8 mouse cellular contexts compared by ENCODE assay signal in genomic region chr10:128744680-128745601, GRCm38 (mm10). TPM values are rescaled to one million over a fixed set of nuclear protein-coding genes. Genes with fewer than 3 reads are reported as not detected.
DNase-seq lines count a peak whose midpoint lies in the region; ATAC-seq and TF ChIP-seq lines count a peak whose summit lies in the region.

TSS of gene Dgka (minus strand) at chr10:128744855.

- no peaks in the 10 kb centered on the region for H3K27me3 ChIP-seq in heart, embryonic 16.5 days (ENCODE audit: control insufficient read depth, insufficient read depth, low read length)
- H3K27me3 ChIP-seq in midbrain, embryonic 12.5 days = peaks cover 53% of the 10 kb centered on the region

- H3K27ac ChIP-seq in left cerebral cortex, adult 2 months = peak within 1 kb of the TSS; percentile 54
- H3K27ac ChIP-seq in heart, embryonic 16.5 days (ENCODE audit: low read length) = peak within 1 kb of the TSS; percentile 55
- no peak within 1 kb of the TSS for H3K27ac ChIP-seq in midbrain, embryonic 12.5 days (replicated peaks)

- DNase-seq in left cerebral cortex, adult 2 months (ENCODE audit: extremely low spot score in 1 of 2, low spot score in 2 of 2) = no peak
- no peak for DNase-seq in left cerebral cortex, postnatal 36 days (ENCODE audit: low spot score in 2 of 2)
- DNase-seq in brain, embryonic 14.5 days (ENCODE audit: low read depth) = peak; percentile 8
- DNase-seq in kidney, postnatal 4 days = peak; percentile 43 to 59
- peak; percentile 85 for DNase-seq in thymus, postnatal 0 days (ENCODE audit: low spot score)
- DNase-seq in urinary bladder, postnatal 4 days (ENCODE audit: low spot score in 2 of 2) = no peak

- H3K4me2 ChIP-seq in heart, embryonic 16.5 days (ENCODE audit: low read depth, low read length) = peak within 1 kb of the TSS; percentile 88
- peak within 1 kb of the TSS; percentile 88 for H3K4me2 ChIP-seq in midbrain, embryonic 12.5 days (replicated peaks)

- intact Hi-C loops in left cerebral cortex, adult 2 months (cut with DNase I) = no loop called here
- intact Hi-C loops in left cerebral cortex, postnatal 36 days (cut with DNase I) = loop anchor here (5.0 kb wide), 1 partner anchor 48 kb away; the partner anchor contains the start of gene Rab5b

- H3K36me3 ChIP-seq in heart, embryonic 16.5 days (ENCODE audit: control insufficient read depth, insufficient read depth) = no peaks in the 10 kb centered on the region
- H3K36me3 ChIP-seq in midbrain, embryonic 12.5 days = no peaks in the 10 kb centered on the region

- TF ChIP-seq POLR2A in brain, embryonic 14.5 days (IDR thresholded peaks at IDR 0.05; ENCODE audit: borderline replicate concordance, extremely low read depth, insufficient read depth, insufficient read length, poor library complexity, severe bottlenecking) = no peak

- WGBS in heart, embryonic 16.5 days = 21% methylated on average over 18 of the region's 18 CpGs
- WGBS in midbrain, embryonic 12.5 days = 26% methylated on average over 18 of the region's 18 CpGs

- peak; percentile 54 for TF ChIP-seq CTCF in left cerebral cortex, adult 2 months (IDR thresholded peaks at IDR 0.05)
- no peak for TF ChIP-seq CTCF in brain, embryonic 14.5 days (IDR thresholded peaks at IDR 0.05; ENCODE audit: borderline replicate concordance, extremely low read depth, insufficient read depth, insufficient read length)

- peaks cover 32% of the 10 kb centered on the region for H3K4me1 ChIP-seq in heart, embryonic 16.5 days (ENCODE audit: control insufficient read depth, insufficient read depth, low read length)
- peaks cover 25% of the 10 kb centered on the region for H3K4me1 ChIP-seq in midbrain, embryonic 12.5 days

- peak within 1 kb of the TSS; percentile 80 for H3K9ac ChIP-seq in heart, embryonic 16.5 days (ENCODE audit: low read length)
- peak within 1 kb of the TSS; percentile 61 for H3K9ac ChIP-seq in midbrain, embryonic 12.5 days (replicated peaks)

- H3K9me3 ChIP-seq in heart, embryonic 16.5 days (replicated peaks; ENCODE audit: control insufficient read depth, low read length) = no peaks in the 10 kb centered on the region
- H3K9me3 ChIP-seq in midbrain, embryonic 12.5 days = no peaks in the 10 kb centered on the region

- ATAC-seq in heart, embryonic 16.5 days (replicated peaks; ENCODE audit: extremely low read depth, insufficient read depth, low FRiP score) = no peak
- ATAC-seq in midbrain, embryonic 12.5 days (ENCODE audit: low FRiP score, low read depth) = no peak

- H3K4me3 ChIP-seq in left cerebral cortex, adult 2 months = peak within 1 kb of the TSS; percentile 83
- peak within 1 kb of the TSS; percentile 70 for H3K4me3 ChIP-seq in heart, embryonic 16.5 days (ENCODE audit: low read length)
- H3K4me3 ChIP-seq in midbrain, embryonic 12.5 days = peak within 1 kb of the TSS; percentile 57

RNA-seq across cellular contexts. Expression of gene Dgka, which starts in this region (rescaled TPM):
- 1 to 10 TPM; 7.4 to 7.9 TPM for total RNA-seq in left cerebral cortex, adult 2 months (2021)
- total RNA-seq in left cerebral cortex, postnatal 36 days (2021) = 1 to 10 TPM; 5.6 to 7.8 TPM
- polyA plus RNA-seq in brain, embryonic 14.5 days (2012; rRNA removed) = 8.6 and 8.8 TPM in 2 replicates
- polyA plus RNA-seq in heart, embryonic 16.5 days (2015; fragmentation: Nextera tagmentation; extraction: Ambion mirVana) = 9.5 and 12.3 TPM in 2 replicates
- 3.9 and 4.8 TPM in 2 replicates for polyA plus RNA-seq in midbrain, embryonic 12.5 days (2016; fragmentation: Nextera tagmentation; extraction: Ambion mirVana)
- 135 and 136 TPM in 2 replicates for polyA plus RNA-seq in thymus, postnatal 0 days (2015; fragmentation: Nextera tagmentation; extraction: Ambion mirVana)

Comparison
In these comparisons a context has a peak if more than half of its experiments do, and no peak if none do; other contexts are left out.
1. RNA of gene Dgka (polyA plus RNA-seq): 135 to 136 TPM in thymus, postnatal 0 days; 9.5 to 12.3 TPM in heart, embryonic 16.5 days, 8.6 to 8.8 TPM in brain, embryonic 14.5 days and 3.9 to 4.8 TPM in midbrain, embryonic 12.5 days; every median in the first group is over 10 times any median in the second.
2. DNase-seq: peak in brain, embryonic 14.5 days (single experiment), kidney, postnatal 4 days (2 of 2) and thymus, postnatal 0 days (single experiment); none in left cerebral cortex, adult 2 months (0 of 2), left cerebral cortex, postnatal 36 days (0 of 2) and urinary bladder, postnatal 4 days (0 of 2).
3. Peak in every context shown above with its lines, with median percentiles within 50 percentile points of each other: H3K4me3 ChIP-seq.